Mouse (Mus musculus): ENCODE results near the gene Plekha7. TPM values are rescaled to one million over a fixed set of nuclear protein-coding genes. Genes with fewer than 3 reads are reported as not detected.

Plekha7 gene
- total and polyA plus RNA-seq, 2 experiments from 2014 or later: 7.9 to 22.8 TPM

DNA sequence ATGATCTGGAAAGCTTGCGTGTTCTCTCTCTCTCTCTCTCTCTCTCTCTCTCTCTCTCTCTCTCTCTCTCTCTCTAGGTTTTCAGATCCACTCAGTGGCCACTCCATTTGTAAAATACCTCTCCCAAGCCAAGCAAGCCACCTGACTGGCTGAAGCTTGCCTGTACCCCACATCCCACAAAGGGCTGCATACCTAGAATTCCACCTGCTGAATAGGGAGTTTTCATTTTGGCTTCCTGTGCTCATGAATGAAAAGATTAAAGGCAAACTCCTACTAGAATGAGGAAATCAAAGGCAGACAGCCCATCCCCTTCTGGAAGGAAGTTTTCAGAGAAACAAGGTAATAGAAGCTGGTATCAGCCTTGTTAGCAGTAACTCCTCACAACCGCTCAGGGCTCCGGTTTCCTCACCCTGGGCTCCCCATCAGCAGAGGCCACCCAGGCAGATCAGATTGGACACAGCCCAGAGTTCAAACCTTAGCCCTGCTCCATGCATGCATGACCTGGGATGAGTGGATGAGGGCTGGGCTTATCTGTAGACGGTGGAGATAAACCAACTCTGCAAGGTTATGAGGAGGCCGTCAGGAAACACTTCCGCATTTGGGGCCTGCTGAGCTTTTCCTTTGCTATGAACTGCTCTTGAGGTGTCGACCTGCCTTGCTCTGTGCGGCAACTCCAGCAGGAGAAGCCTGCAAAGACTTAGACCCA, 111.0 kb downstream of the Plekha7 start:
- ATAC-seq (no peak), DNase-seq (ENCODE audit: low spot score) (no peak)
- no peak overlapping the region for H3K4me3 ChIP-seq (ENCODE audit: low read length)
- H3K27me3 ChIP-seq (ENCODE audit: insufficient read depth, low read length): no peaks in the 10 kb centered on the region
- no peak overlapping the region for H3K4me2 ChIP-seq (ENCODE audit: low read depth, low read length)
- 79% methylated on average over 8 of the region's 8 CpGs for WGBS
- H3K4me1 ChIP-seq (ENCODE audit: insufficient read depth, low read length): 0 out of 2 replicates have a peak, but pooled peaks cover 2% of the 10 kb centered on the region
- no peak overlapping the region for H3K9ac ChIP-seq (replicated peaks; ENCODE audit: low read length)
- TF ChIP-seq CTCF (IDR thresholded peaks at IDR 0.05; ENCODE audit: low read depth): no peak
- no peak overlapping the region for H3K27ac ChIP-seq
- H3K36me3 ChIP-seq (ENCODE audit: insufficient read depth, low read length): no peaks in the 10 kb centered on the region
- H3K9me3 ChIP-seq (ENCODE audit: low read length): no peaks in the 10 kb centered on the region

GRCm38 (mm10) chr7:116194996-116195395, 113.2 kb downstream of the Plekha7 start:
- H3K36me3 ChIP-seq (ENCODE audit: insufficient read depth, low read length): no peaks in the 10 kb centered on the region
- H3K4me3 ChIP-seq (ENCODE audit: low read length): no peak overlapping the region
- DNase-seq (ENCODE audit: low spot score) (no peak), ATAC-seq (no peak)
- H3K27me3 ChIP-seq (ENCODE audit: insufficient read depth, low read length): no peaks in the 10 kb centered on the region
- H3K9ac ChIP-seq (replicated peaks; ENCODE audit: low read length): no peak overlapping the region
- H3K4me1 ChIP-seq (ENCODE audit: insufficient read depth, low read length): 0 out of 2 replicates have a peak, but pooled peaks cover 13% of the 10 kb centered on the region
- TF ChIP-seq CTCF (IDR thresholded peaks at IDR 0.05; ENCODE audit: low read depth): no peak
- WGBS: 90% methylated on average over 7 of the region's 7 CpGs
- no peak overlapping the region for H3K27ac ChIP-seq
- no peaks in the 10 kb centered on the region for H3K9me3 ChIP-seq (ENCODE audit: low read length)
- no peak overlapping the region for H3K4me2 ChIP-seq (ENCODE audit: low read depth, low read length)

DNA sequence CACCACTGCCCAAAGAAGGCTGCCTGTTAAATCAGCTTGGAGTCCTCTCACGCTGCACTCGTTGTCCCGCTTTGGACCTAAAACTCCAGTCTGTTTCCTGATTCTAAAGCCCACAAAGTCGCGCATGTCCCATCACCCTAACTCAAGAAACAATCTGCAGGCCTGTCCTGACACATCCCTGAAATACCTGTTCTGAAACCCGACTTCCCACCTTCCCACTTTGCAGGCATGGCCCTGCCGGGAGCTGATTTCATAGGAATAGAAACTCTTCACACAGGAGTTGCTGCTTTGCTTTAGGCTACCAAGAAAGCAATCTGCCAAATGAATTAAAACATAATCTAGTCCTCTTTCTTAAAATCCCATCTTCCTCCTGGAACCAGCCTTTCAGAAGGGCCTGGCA, 115.2 kb downstream of the Plekha7 start:
- no peaks in the 10 kb centered on the region for H3K9me3 ChIP-seq (ENCODE audit: low read length)
- H3K4me2 ChIP-seq (ENCODE audit: low read depth, low read length): no peak overlapping the region
- H3K9ac ChIP-seq (replicated peaks; ENCODE audit: low read length): no peak overlapping the region
- no peak for TF ChIP-seq CTCF (IDR thresholded peaks at IDR 0.05; ENCODE audit: low read depth)
- no peaks in the 10 kb centered on the region for H3K27me3 ChIP-seq (ENCODE audit: insufficient read depth, low read length)
- ATAC-seq (no peak), DNase-seq (ENCODE audit: low spot score) (no peak)
- 0 out of 2 replicates have a peak, but pooled peaks cover 13% of the 10 kb centered on the region for H3K4me1 ChIP-seq (ENCODE audit: insufficient read depth, low read length)
- H3K36me3 ChIP-seq (ENCODE audit: insufficient read depth, low read length): no peaks in the 10 kb centered on the region
- no peak overlapping the region for H3K27ac ChIP-seq
- 91% methylated on average over 7 of the region's 7 CpGs for WGBS
- no peak overlapping the region for H3K4me3 ChIP-seq (ENCODE audit: low read length)

- ATAC-seq (no peak), DNase-seq (ENCODE audit: low spot score) (no peak)
- Histone ChIP-seq H3K4me2 (ENCODE audit: low read depth, low read length) (no peak overlapping the region), H3K27ac (no peak overlapping the region), H3K36me3 (ENCODE audit: insufficient read depth, low read length) (no peaks in the 10 kb centered on the region), H3K4me3 (ENCODE audit: low read length) (no peak overlapping the region), H3K9ac (replicated peaks; ENCODE audit: low read length) (no peak overlapping the region), H3K4me1 (ENCODE audit: insufficient read depth, low read length) (0 out of 2 replicates have a peak, but pooled peaks cover 13% of the 10 kb centered on the region), H3K27me3 (ENCODE audit: insufficient read depth, low read length) (no peaks in the 10 kb centered on the region), H3K9me3 (ENCODE audit: low read length) (no peaks in the 10 kb centered on the region)
- TF ChIP-seq CTCF (IDR thresholded peaks at IDR 0.05; ENCODE audit: low read depth): no peak
- WGBS: 59% methylated on average over 4 of the region's 4 CpGs
Observed at GRCm38 (mm10) chr7:116192096-116192595, 116.0 kb downstream of the Plekha7 start.

DNA sequence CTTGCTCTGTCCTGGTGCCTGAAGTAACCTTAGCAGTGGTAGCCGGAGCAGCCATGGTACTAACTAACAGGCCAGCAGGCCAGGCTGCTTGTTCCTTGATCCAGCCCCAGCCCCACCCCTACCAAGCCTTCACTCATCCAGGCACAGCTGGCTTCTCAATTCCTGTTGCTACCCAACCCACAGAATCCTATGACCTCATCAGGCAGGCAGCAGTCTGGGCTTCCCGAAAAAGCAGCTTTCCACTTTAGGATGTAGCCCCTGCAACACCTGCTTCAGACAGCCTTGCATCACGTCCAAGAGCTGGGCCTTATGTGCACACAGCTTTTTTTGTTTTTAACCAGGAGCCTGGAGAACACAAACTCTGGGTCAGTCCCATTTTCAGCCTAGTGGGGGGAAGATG, 117.0 kb downstream of the Plekha7 start:
- Histone ChIP-seq H3K9me3 (ENCODE audit: low read length) (no peaks in the 10 kb centered on the region), H3K4me3 (ENCODE audit: low read length) (no peak overlapping the region), H3K36me3 (ENCODE audit: insufficient read depth, low read length) (no peaks in the 10 kb centered on the region), H3K27ac (no peak overlapping the region), H3K9ac (replicated peaks; ENCODE audit: low read length) (no peak overlapping the region), H3K27me3 (ENCODE audit: insufficient read depth, low read length) (no peaks in the 10 kb centered on the region), H3K4me2 (ENCODE audit: low read depth, low read length) (no peak overlapping the region), H3K4me1 (ENCODE audit: insufficient read depth, low read length) (peaks cover 13% of the 10 kb centered on the region; the same call in 1 of the 2 replicates)
- WGBS: 30% methylated on average over 3 of the region's 3 CpGs
- DNase-seq (ENCODE audit: low spot score): no peak
- no peak for TF ChIP-seq CTCF (IDR thresholded peaks at IDR 0.05; ENCODE audit: low read depth)
- ATAC-seq: peak; percentile 72

DNA sequence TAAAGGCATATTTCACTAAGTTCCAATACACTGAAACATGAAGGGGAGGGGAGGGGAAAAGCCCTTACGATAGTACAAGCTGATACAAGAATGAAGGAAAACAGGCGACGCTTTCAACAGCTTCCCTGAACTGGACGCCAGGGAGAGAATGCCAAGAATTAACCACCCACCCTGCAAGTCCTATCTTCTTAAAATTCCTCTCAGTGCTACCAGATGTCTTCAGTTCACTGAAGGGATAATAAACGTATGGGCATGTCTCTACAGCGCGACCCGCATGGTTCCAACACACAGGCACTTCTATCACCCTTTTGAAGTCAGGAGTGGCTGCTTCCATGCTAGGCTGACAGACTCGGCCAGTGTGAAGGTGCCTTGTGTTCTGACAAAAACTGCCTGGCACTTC, 118.5 kb downstream of the Plekha7 start:
- TF ChIP-seq CTCF (IDR thresholded peaks at IDR 0.05; ENCODE audit: low read depth): no peak
- 27% methylated on average over 9 of the region's 9 CpGs for WGBS
- Histone ChIP-seq H3K4me3 (ENCODE audit: low read length) (no peak overlapping the region), H3K4me1 (ENCODE audit: insufficient read depth, low read length) (peaks cover 14% of the 10 kb centered on the region), H3K9ac (replicated peaks; ENCODE audit: low read length) (no peak overlapping the region), H3K9me3 (ENCODE audit: low read length) (no peaks in the 10 kb centered on the region), H3K27me3 (ENCODE audit: insufficient read depth, low read length) (no peaks in the 10 kb centered on the region), H3K27ac (no peak overlapping the region), H3K36me3 (ENCODE audit: insufficient read depth, low read length) (no peaks in the 10 kb centered on the region), H3K4me2 (ENCODE audit: low read depth, low read length) (no peak overlapping the region)
- no peak for ATAC-seq
- no peak for DNase-seq (ENCODE audit: low spot score)

GRCm38 (mm10) chr7:116188391-116188790, 119.8 kb downstream of the Plekha7 start:
- Histone ChIP-seq H3K36me3 (ENCODE audit: insufficient read depth, low read length) (no peaks in the 10 kb centered on the region), H3K4me1 (ENCODE audit: insufficient read depth, low read length) (peaks cover 22% of the 10 kb centered on the region), H3K4me3 (ENCODE audit: low read length) (no peak overlapping the region), H3K9ac (replicated peaks; ENCODE audit: low read length) (no peak overlapping the region), H3K9me3 (ENCODE audit: low read length) (no peaks in the 10 kb centered on the region), H3K4me2 (ENCODE audit: low read depth, low read length) (no peak overlapping the region), H3K27me3 (ENCODE audit: insufficient read depth, low read length) (no peaks in the 10 kb centered on the region), H3K27ac (no peak overlapping the region)
- no peak for ATAC-seq
- no peak for DNase-seq (ENCODE audit: low spot score)
- TF ChIP-seq CTCF (IDR thresholded peaks at IDR 0.05; ENCODE audit: low read depth): no peak
- WGBS: 92% methylated on average over 5 of the region's 5 CpGs

Data from hindbrain, postnatal 0 days (tissue).